Mouse (Mus musculus) liver, adult 2 months (tissue): ENCODE measurements around the gene Sorbs2. TPM values are rescaled to one million over a fixed set of nuclear protein-coding genes. Genes with fewer than 3 reads are reported as not detected.

Source experiments
- DNase-seq: peaks from one replicate; pipeline ENCODE4 v3.0.0-alpha.2; 2011; ENCODE audit warnings: low read depth, low spot score; ENCODE audit errors: extremely low read depth
- H3K27ac ChIP-seq: fragments of 200-500 bp; replicated peaks from 2 replicates; pipeline ENCODE4 v1.5.1; 2012; ENCODE audit warnings: low read depth, mild to moderate bottlenecking, control low read depth, inconsistent platforms, low read length; ENCODE audit not compliant: insufficient read depth
- H3K27me3 ChIP-seq: fragments of 200-500 bp; 2 replicates; pipeline ENCODE4 v1.6.1; 2012; ENCODE audit warnings: mild to moderate bottlenecking, moderate library complexity, low read length, inconsistent platforms; ENCODE audit not compliant: control insufficient read depth, insufficient read depth
- H3K36me3 ChIP-seq: fragments of 200-500 bp; 2 replicates; pipeline ENCODE4 v1.6.1; 2012; ENCODE audit warnings: low read length, inconsistent platforms; ENCODE audit not compliant: control insufficient read depth, insufficient read depth
- H3K4me1 ChIP-seq: fragments of 200-500 bp; 2 replicates; pipeline ENCODE4 v1.6.1; 2011; ENCODE audit warnings: low read length; ENCODE audit not compliant: control insufficient read depth, insufficient read depth
- H3K4me3 ChIP-seq: fragments of 200-500 bp; 2 replicates; pipeline ENCODE4 v1.5.1; 2011; ENCODE audit warnings: low read depth, mild to moderate bottlenecking, control low read depth, low read length, moderate library complexity; ENCODE audit not compliant: insufficient read depth
- H3K79me2 ChIP-seq: fragments of 200-500 bp; 2 replicates; pipeline ENCODE4 v1.6.1; 2012; ENCODE audit warnings: inconsistent platforms, mild to moderate bottlenecking, low read length, moderate library complexity; ENCODE audit not compliant: control insufficient read depth, insufficient read depth
- H3K9ac ChIP-seq: fragments of 200-500 bp; 2 replicates; pipeline ENCODE4 v1.6.1; 2012; ENCODE audit warnings: low read depth, mild to moderate bottlenecking, control low read depth, inconsistent platforms, low read length
- CTCF ChIP-seq: fragments of 200-500 bp; IDR thresholded peaks from 2 replicates; pipeline ENCODE4 v1.5.1; 2011; ENCODE audit warnings: low read depth, low read length, control low read depth
- POLR2A ChIP-seq: fragments of 200-500 bp; IDR thresholded peaks from 2 replicates; pipeline ENCODE4 v1.6.1; 2011; ENCODE audit warnings: low read length, control low read depth; ENCODE audit not compliant: insufficient read depth; ENCODE audit errors: extremely low read depth
- WGBS: fragments of 180-500 bp; shearing (Covaris S2); methylation state at CpG from one replicate; pipeline ENCODE4 v1.1.7; 2018; 5-methylcytosine and 5-hydroxymethylcytosine counted together
- polyA plus RNA-seq: library from polyadenylated mRNA; depleted of rRNA; stranded (reverse); fragments of >200 nt; gene quantifications from 2 replicates; pipeline ENCODE4 v1.2.3, GENCODE M21; 2012
- total RNA-seq: library from RNA; depleted of rRNA; stranded (reverse); fragments of >200 nt; gene quantifications from 2 replicates; pipeline ENCODE4 v1.2.3, GENCODE M21; 2014

Sorbs2 gene
- total and polyA plus RNA-seq, 2 experiments: 40.7 to 51.9 TPM

DNA sequence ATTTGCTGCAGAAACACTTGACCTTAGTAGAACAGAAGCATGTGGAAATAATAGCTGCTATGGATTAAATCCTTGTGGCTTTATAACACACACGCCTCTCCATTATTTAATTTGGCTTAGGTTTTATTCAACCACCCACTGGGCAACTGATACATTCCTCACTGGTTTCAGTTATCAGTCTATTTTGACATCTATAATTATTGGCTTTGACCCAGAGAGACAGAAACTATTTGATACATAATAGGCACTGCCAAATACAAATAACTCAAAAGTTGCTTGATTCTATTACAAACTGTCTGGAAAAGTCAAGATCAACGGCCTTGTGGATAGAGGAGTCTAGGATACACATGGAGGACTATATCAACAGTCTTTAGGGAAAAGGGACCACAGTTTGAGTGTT, 20.1 kb downstream of the Sorbs2 start:
- Histone ChIP-seq H3K27ac (no peak overlapping the region), H3K4me1 (no peaks in the 10 kb centered on the region), H3K4me3 (no peak overlapping the region), H3K9ac (no peak overlapping the region), H3K36me3 (no peaks in the 10 kb centered on the region), H3K27me3 (no peaks in the 10 kb centered on the region), H3K79me2 (no peaks in the 10 kb centered on the region)
- no peak for TF ChIP-seq CTCF
- peak; percentile 7 for DNase-seq
- WGBS: 47% methylated on average over 2 of the region's 2 CpGs

DNA sequence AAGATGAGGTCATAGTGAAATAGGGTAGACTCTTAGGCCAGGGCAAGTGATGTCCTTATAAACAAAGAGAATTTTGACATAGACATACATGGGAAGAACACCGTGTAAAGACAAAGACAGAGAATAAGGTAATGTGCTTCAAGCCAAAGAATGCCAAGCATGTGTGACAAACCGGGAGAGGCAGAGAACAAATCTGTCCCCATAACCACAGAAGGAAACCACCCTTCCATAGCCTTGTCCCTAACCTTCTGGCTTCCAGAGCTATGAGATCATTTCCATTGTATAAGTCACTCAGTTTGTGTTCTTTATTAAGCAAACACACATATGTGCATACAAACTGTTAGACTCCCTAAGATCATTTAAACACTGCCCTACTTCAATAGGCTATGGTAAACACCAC, 21.3 kb downstream of the Sorbs2 start:
- H3K79me2 ChIP-seq: no peaks in the 10 kb centered on the region
- no peaks in the 10 kb centered on the region for H3K36me3 ChIP-seq
- H3K9ac ChIP-seq: no peak overlapping the region
- H3K27me3 ChIP-seq: no peaks in the 10 kb centered on the region
- DNase-seq: no peak
- TF ChIP-seq POLR2A (no peak), CTCF (no peak)
- no peak overlapping the region for H3K27ac ChIP-seq
- WGBS: 82% methylated on average over 2 of the region's 2 CpGs
- no peaks in the 10 kb centered on the region for H3K4me1 ChIP-seq
- no peak overlapping the region for H3K4me3 ChIP-seq

DNA sequence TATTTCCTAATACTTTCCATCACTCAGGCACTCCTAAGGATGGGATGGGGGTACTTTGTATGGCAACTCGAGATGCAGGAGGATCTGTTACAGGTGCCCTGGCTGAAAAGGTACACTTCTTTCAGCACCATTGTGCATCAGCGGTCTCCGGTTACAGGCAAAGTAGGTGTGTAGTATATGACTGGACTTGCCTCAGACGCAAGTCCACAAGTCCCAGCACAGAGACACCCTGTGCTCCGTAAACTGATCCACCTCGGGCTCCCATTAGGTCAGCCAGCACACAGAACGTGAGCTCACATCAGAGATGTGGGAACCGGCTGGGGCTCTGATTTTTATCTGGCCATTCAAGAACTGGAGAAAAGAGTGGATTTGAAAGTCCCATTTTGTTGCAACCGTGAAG, 29.0 kb downstream of the Sorbs2 start:
- TF ChIP-seq POLR2A (no peak), CTCF (no peak)
- H3K27me3 ChIP-seq: no peaks in the 10 kb centered on the region
- no peaks in the 10 kb centered on the region for H3K4me1 ChIP-seq
- 84% methylated on average over 9 of the region's 9 CpGs for WGBS
- no peak overlapping the region for H3K27ac ChIP-seq
- H3K36me3 ChIP-seq: no peaks in the 10 kb centered on the region
- H3K79me2 ChIP-seq: no peaks in the 10 kb centered on the region
- H3K9ac ChIP-seq: no peak overlapping the region
- DNase-seq: no peak
- H3K4me3 ChIP-seq: no peak overlapping the region

- TF ChIP-seq CTCF: no peak
- TF ChIP-seq POLR2A: no peak
- Histone ChIP-seq H3K27ac (no peak overlapping the region), H3K9ac (no peak overlapping the region), H3K79me2 (no peaks in the 10 kb centered on the region), H3K4me1 (no peaks in the 10 kb centered on the region; the same call in 1 of the 2 replicates), H3K4me3 (no peak overlapping the region), H3K36me3 (no peaks in the 10 kb centered on the region), H3K27me3 (no peaks in the 10 kb centered on the region)
- WGBS: 77% methylated on average over 5 of the region's 5 CpGs
- no peak for DNase-seq
Measured at GRCm38 (mm10) chr8:45540513-45540912, 32.9 kb downstream of the Sorbs2 start.

- H3K4me3 ChIP-seq: no peak overlapping the region
- no peak overlapping the region for H3K9ac ChIP-seq
- no peak overlapping the region for H3K27ac ChIP-seq
- no peaks in the 10 kb centered on the region for H3K36me3 ChIP-seq
- DNase-seq: peak; percentile 6
- TF ChIP-seq POLR2A: no peak
- no peak for TF ChIP-seq CTCF
- H3K4me1 ChIP-seq: no peaks in the 10 kb centered on the region
- H3K79me2 ChIP-seq: no peaks in the 10 kb centered on the region
- no peaks in the 10 kb centered on the region for H3K27me3 ChIP-seq
- whole genome bisulfite sequencing: 72% methylated on average over 3 of the region's 3 CpGs
Measured at GRCm38 (mm10) chr8:45552175-45552574, 44.6 kb downstream of the Sorbs2 start.

- DNase-seq: no peak
- H3K27me3 ChIP-seq: no peaks in the 10 kb centered on the region
- H3K4me3 ChIP-seq: no peak overlapping the region
- TF ChIP-seq POLR2A: no peak
- TF ChIP-seq CTCF: no peak
- H3K9ac ChIP-seq: no peak overlapping the region
- WGBS: 84% methylated on average over 4 of the region's 4 CpGs
- no peaks in the 10 kb centered on the region for H3K36me3 ChIP-seq
- no peaks in the 10 kb centered on the region for H3K4me1 ChIP-seq
- H3K27ac ChIP-seq: no peak overlapping the region
- no peaks in the 10 kb centered on the region for H3K79me2 ChIP-seq
Measured at GRCm38 (mm10) chr8:45554627-45555026, 47.0 kb downstream of the Sorbs2 start.
